11 mouse cellular contexts compared by ENCODE assay signal in genomic region chr13:111286461-111287385, GRCm38 (mm10). TPM values are rescaled to one million over a fixed set of nuclear protein-coding genes. Genes with fewer than 3 reads are reported as not detected.
DNase-seq lines count a peak whose midpoint lies in the region; ATAC-seq and TF ChIP-seq lines count a peak whose summit lies in the region.
"Had no signal": no experiment of that assay in that cellular context is flagged by ENCODE, and none has a peak within 500 bp of the region (broad histone marks: within the 10 kb centered on the region; RNA-seq: fewer than 3 reads in every experiment).

No protein-coding gene starts in this region.

- peak; percentile 58 for DNase-seq in layer of hippocampus, adult 11-12 months (ENCODE audit: low spot score)
- no peak for DNase-seq in layer of hippocampus, adult 9-10 months (ENCODE audit: low spot score)
- DNase-seq in cerebellum, adult 2 months, result peak; percentile 75 to 84
- peak in 1 of 2 experiments; percentile 48 for DNase-seq in layer of hippocampus, adult 2 months (ENCODE audit: low spot score in 2 of 2)
- peak; percentile 20 to 42 for DNase-seq in spleen, postnatal 36 days (ENCODE audit: low spot score in 2 of 2)
- no peak for DNase-seq in adrenal gland, postnatal 4 days (ENCODE audit: low spot score in 2 of 2)
- DNase-seq in right cerebral cortex, postnatal 14 days, result no peak

- no peaks in the 10 kb centered on the region for H3K27me3 ChIP-seq in cerebellum, adult 2 months (ENCODE audit: control insufficient read depth, insufficient read depth, low read length)
- H3K27me3 ChIP-seq in hindbrain, embryonic 13.5 days, result no peaks in the 10 kb centered on the region

- no peak overlapping the region for H3K4me2 ChIP-seq in hindbrain, embryonic 13.5 days

- 12% methylated on average over 10 of the region's 10 CpGs for WGBS in cerebellum, adult 2 months
- WGBS in hindbrain, embryonic 13.5 days, result 89% methylated on average over 10 of the region's 10 CpGs

- TF ChIP-seq POLR2A in cerebellum, adult 2 months (IDR thresholded peaks at IDR 0.05; ENCODE audit: borderline replicate concordance, insufficient read depth, low read length), result no peak

- H3K36me3 ChIP-seq in hindbrain, embryonic 13.5 days, result no peaks in the 10 kb centered on the region

- TF ChIP-seq CTCF in cerebellum, adult 2 months (IDR thresholded peaks at IDR 0.05; ENCODE audit: borderline replicate concordance, insufficient read depth, low read depth, low read length), result no peak
- no peak for TF ChIP-seq CTCF in layer of hippocampus, adult 2 months (conservative IDR thresholded peaks at IDR 0.05)

- no peak overlapping the region for H3K4me3 ChIP-seq in cerebellum, adult 2 months (replicated peaks; ENCODE audit: insufficient read depth, low read depth, low read length)
- no peak overlapping the region for H3K4me3 ChIP-seq in layer of hippocampus, adult 2 months
- H3K4me3 ChIP-seq in hindbrain, embryonic 13.5 days, result no peak overlapping the region

- no peaks in the 10 kb centered on the region for H3K9me3 ChIP-seq in hindbrain, embryonic 13.5 days

- peaks cover 14% of the 10 kb centered on the region for H3K4me1 ChIP-seq in cerebellum, adult 2 months (ENCODE audit: control insufficient read depth, insufficient read depth, low read length)
- H3K4me1 ChIP-seq in hindbrain, embryonic 13.5 days (replicated peaks), result peaks cover 3% of the 10 kb centered on the region

- H3K9ac ChIP-seq in hindbrain, embryonic 13.5 days, result no peak overlapping the region

- peak overlapping the region; percentile 27; the same call in 1 of the 2 replicates for H3K27ac ChIP-seq in cerebellum, adult 2 months (ENCODE audit: insufficient read depth, low read length)
- peak overlapping the region; percentile 66 for H3K27ac ChIP-seq in layer of hippocampus, adult 2 months
- H3K27ac ChIP-seq in hindbrain, embryonic 13.5 days, result no peak overlapping the region

- no peak for ATAC-seq in hindbrain, embryonic 13.5 days (ENCODE audit: low FRiP score)

RNA-seq across cellular contexts. Expression of gene Actbl2, which starts 31.9 kb away (rescaled TPM):
- 0.34 and 0.38 TPM in 2 replicates for polyA plus RNA-seq in cerebellum, adult 2 months (2012; rRNA removed)
- not detected for total RNA-seq in layer of hippocampus, adult 2 months (2021)
- under 1 TPM in 1 of 2 experiments, not detected in 1; 0.11 TPM for total RNA-seq in adrenal gland, postnatal 4 days (2021)
- polyA plus RNA-seq in hindbrain, embryonic 13.5 days (2015; fragmentation: Nextera tagmentation; extraction: Ambion mirVana), result not detected in 2 replicates
- total RNA-seq: gastrocnemius, postnatal 36 days had no signal
- polyA plus RNA-seq: liver, embryonic 16.5 days; stomach, embryonic 14.5 days had no signal

Comparison
In these comparisons a context has a peak if more than half of its experiments do, and no peak if none do; other contexts are left out.
1. DNase-seq: peak in layer of hippocampus, adult 11-12 months (single experiment), cerebellum, adult 2 months (2 of 2) and spleen, postnatal 36 days (2 of 2); none in layer of hippocampus, adult 9-10 months (single experiment), adrenal gland, postnatal 4 days (0 of 2) and right cerebral cortex, postnatal 14 days (single experiment).